Mouse (Mus musculus) left cerebral cortex, adult 2 months (tissue): ENCODE measurements at regions not wholly inside any gene's neighbourhood (a gene's known extent, or its start where the extent isn't known, plus 50 kb on each side); places are given as distances from the start of the nearest gene placed in this dataset.
A peak's percentile ranks its signal among the peaks of the same experiment; 100 is the strongest.

Source experiments
- DNase-seq, 2 experiments: peaks; one replicate each; pipeline ENCODE4 v3.0.0; 2021 to 2022; ENCODE audit warnings: low spot score in 2 of 2, mixed read lengths in 1 of 2; ENCODE audit errors: extremely low spot score in 1 of 2
- H3K27ac ChIP-seq: fragments of 200-600 bp; 2 replicates; pipeline ENCODE4 v1.8.1; 2022
- H3K4me3 ChIP-seq: fragments of 200-600 bp; 2 replicates; pipeline ENCODE4 v1.8.1; 2022
- CTCF ChIP-seq: fragments of 200-600 bp; IDR thresholded peaks from 2 replicates; pipeline ENCODE4 v1.8.1; 2022; ENCODE audit warnings: antibody characterized with exemption, mild to moderate bottlenecking, moderate library complexity
- intact Hi-C: fragments of 180-260 bp; cut with DNase I; formaldehyde crosslinking; loops from one replicate; pipeline ENCODE4 v1.15.1; 2025

DNA sequence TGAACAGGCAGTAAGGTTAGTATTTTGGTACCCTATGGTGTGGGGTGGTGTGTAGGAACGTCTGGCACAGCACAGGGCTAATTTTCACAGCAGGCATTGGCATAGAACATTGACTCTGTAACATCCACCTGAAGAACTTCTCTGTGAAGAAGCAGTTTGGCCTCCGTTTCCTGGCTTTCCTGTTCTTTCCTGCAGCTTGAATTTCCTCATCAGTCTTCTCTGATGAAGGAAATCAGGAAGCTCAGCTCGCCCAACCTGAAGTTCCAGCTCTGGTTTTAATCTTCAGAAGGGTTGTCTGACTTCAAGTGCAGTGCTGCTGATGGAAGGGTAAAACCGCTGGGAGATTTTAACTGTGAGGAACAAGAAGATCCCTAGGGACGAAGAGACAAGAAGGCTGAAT is 131.5 kb upstream of the Arhgap28 start:
- no peak for DNase-seq
- TF ChIP-seq CTCF, result no peak
- intact Hi-C loops, result no loop called here

DNA sequence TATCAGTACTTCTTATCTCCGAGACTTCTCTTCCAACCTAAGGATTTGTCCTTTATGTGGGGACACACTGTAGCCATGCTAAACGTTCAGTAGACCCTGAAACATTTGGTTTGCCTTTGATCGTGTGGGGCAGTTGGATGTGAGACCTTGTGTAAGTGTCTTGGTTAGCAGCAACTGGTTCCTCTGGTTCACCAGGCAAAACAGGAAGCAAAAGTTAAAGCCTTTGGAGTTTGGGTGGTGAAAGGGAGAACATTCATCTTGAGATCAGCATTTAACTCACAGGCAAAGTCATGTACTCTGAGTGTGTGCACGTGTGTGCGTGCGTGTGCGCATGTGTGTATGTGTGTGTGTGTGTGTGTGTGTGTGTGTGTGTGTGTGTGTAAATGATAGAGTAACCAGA is 130.3 kb upstream of the L3mbtl4 start:
- Histone ChIP-seq H3K4me3 (no peak overlapping the region), H3K27ac (no peak overlapping the region)
- intact Hi-C loops, result no loop called here
- DNase-seq, result no peak
- no peak for TF ChIP-seq CTCF

More for the DNA sequence above, 131.5 kb upstream of the Arhgap28 start:
- H3K27ac ChIP-seq, result no peak overlapping the region
- no peak overlapping the region for H3K4me3 ChIP-seq

DNA sequence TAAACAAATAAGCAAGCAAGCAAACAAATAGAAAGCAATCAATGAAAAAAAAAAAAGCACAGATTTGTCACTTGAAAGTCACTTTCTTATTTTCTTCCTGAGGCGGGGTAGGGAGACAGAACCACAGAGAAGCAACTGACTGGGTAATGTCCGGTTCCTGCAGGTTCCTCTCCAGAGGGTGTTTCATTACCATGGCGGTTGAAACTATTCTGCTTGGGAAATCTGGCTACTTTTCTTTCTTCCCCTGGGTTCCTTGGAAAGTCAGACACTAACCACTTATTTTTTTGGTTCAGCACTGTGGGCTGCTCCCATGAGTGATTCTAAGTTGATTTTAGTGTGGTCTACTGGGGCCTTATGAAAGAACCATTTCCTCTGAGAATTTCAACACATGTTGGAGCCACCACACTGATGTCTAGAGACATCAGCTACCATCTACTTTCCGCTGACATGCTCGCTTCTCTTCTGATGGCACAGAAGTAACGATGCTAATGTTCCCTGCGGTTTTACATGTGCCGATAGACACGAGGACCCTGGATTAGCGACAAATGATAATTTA is 124.3 kb upstream of the L3mbtl4 start:
- no peak for DNase-seq
- Histone ChIP-seq H3K27ac (no peak overlapping the region), H3K4me3 (no peak overlapping the region)
- intact Hi-C loops, result no loop called here
- no peak for TF ChIP-seq CTCF

DNA sequence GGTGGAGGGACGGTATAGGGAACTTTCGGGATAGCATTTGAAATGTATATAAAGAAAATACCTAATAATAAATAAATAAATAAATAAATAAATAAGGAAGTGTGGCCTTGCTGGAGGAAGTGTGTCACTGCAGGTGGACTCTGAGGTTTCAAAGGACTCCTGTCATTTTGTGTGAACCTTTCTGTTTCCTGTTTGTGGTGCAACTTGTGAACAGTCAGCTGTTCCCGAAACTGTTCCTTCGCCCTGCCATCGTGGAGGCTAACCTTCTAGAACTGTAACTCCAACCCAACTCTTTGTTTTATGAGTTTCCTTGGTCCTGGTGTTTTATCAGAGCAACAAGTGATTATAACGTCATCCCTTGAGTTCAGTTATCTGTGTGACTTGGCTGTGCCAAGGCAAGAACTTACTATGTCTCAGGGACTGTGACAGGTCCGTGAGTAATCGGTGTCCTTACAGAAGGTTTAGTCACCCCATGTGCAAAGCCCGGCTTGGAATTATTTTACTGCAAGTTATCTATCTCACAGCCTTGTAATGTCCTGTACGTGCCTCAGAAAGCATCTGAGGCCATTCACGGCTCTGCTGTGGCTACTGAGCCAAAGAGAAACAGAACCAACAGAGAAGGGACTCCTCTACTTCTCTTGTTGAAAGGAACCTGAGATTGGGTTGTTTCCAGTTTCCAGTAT is 121.0 kb upstream of the L3mbtl4 start:
- intact Hi-C loops, result no loop called here
- no peak for DNase-seq
- no peak for TF ChIP-seq CTCF
- Histone ChIP-seq H3K27ac (no peak overlapping the region), H3K4me3 (no peak overlapping the region)

DNA sequence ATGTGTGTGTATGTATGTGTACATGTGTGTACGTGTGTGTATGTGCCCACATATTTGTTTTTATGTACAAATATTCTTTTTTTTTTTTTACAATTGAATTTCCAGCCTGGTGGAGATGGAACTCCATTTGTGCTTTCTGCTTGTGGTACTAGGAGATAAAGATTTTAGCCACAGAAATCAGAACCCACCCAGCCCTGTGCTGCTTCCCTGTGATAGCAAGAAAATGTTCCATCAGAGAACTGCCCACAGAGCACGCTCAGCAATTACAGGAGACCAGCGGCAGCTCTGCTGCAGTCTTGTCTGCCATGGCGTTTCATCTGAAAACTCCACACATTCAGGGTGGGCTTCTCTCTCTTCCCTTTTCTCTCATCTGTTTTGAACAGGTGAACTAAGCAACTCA is 118.7 kb upstream of the L3mbtl4 start:
- DNase-seq, result no peak
- Histone ChIP-seq H3K4me3 (no peak overlapping the region), H3K27ac (no peak overlapping the region)
- TF ChIP-seq CTCF, result no peak
- intact Hi-C loops, result no loop called here

DNA sequence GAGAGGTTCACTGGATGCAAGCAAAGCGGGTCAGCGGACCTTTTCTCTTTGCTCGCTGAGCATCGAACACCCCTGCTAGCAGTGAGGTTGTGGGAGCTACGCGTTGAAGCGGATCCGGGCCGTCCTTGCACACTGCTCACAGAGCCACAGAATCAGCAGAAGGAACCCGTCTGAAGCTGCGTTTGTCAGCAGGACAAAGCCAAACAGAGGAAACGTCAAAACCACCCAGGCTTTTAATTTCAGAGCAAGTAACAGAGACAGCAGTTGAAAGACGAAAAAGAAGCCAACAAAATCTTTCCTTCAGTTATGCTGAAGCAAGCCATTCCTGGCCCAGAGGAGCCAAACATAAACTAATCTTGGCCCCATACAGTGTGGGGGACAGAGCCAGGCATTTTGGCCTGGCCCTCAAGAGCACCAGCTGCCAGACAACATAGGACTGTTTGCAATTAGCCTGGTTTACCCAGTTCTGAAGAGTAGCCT is 115.4 kb upstream of the L3mbtl4 start:
- no peak for DNase-seq
- Histone ChIP-seq H3K4me3 (no peak overlapping the region), H3K27ac (no peak overlapping the region)
- no peak for TF ChIP-seq CTCF
- intact Hi-C loops, result no loop called here

DNA sequence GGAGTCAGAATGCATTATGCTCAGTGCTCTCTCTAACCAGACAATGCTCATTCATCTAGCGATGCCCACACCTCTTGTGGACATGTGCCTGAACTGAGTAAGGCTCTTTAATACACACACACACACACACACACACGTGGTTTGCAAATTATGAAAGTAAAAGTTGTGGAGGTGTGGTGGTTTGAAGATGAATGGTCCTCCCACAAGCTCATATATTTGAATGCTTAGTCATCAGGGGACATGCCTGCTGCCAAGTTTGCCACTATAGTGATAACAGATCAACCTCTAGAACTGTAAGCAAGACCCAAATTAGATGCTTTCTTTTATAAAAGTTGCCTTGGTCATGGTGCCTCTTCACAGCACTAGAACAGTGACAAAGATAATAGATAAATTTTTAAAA is 112.5 kb upstream of the L3mbtl4 start:
- no peak for TF ChIP-seq CTCF
- intact Hi-C loops, result no loop called here
- no peak for DNase-seq
- H3K27ac ChIP-seq, result no peak overlapping the region
- no peak overlapping the region for H3K4me3 ChIP-seq

DNA sequence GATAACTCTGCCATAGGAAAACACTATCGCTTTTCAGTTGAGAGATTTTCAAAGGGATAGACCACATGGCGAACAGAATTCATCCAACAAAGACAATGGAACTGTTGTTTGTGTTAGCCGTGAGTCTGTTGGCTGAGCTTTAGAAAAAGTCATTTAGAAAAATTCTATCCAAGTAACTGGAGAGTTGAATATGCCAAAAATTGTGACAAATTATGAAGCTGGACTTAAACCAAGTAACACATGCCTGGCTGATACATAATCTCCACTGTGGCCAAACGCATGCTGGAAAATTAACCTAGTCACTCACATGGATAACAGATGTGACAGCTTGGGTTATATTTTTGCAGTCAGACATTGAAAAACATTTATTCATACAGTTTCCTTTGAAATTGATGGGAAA is 110.1 kb upstream of the L3mbtl4 start:
- H3K4me3 ChIP-seq, result no peak overlapping the region
- intact Hi-C loops, result no loop called here
- no peak for TF ChIP-seq CTCF
- H3K27ac ChIP-seq, result no peak overlapping the region
- no peak for DNase-seq

DNA sequence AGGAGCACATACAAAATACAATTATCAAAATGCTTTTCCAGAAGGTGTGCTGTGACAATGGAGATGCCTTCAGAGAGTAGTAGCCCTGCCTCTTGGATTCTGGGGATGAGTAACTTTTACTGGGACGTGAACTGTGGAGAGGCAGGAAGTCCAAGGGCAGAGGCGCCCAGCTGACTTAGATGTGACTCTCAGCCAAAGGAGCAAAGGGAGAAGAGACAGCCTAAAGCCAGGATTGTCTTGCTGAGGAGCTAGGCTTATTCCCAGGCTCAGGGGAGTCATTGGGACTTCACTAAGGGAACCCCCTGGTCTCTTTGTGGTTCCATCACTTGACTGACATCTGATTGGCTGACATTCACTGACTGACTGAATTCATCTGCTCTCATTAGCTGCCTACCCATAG is 108.9 kb upstream of the L3mbtl4 start:
- H3K27ac ChIP-seq, result no peak overlapping the region
- intact Hi-C loops, result loop anchor here (2.0 kb wide), 1 partner anchor 302 kb away; no protein-coding TSS in a partner anchor
- no peak overlapping the region for H3K4me3 ChIP-seq
- no peak for DNase-seq
- TF ChIP-seq CTCF, result no peak

DNA sequence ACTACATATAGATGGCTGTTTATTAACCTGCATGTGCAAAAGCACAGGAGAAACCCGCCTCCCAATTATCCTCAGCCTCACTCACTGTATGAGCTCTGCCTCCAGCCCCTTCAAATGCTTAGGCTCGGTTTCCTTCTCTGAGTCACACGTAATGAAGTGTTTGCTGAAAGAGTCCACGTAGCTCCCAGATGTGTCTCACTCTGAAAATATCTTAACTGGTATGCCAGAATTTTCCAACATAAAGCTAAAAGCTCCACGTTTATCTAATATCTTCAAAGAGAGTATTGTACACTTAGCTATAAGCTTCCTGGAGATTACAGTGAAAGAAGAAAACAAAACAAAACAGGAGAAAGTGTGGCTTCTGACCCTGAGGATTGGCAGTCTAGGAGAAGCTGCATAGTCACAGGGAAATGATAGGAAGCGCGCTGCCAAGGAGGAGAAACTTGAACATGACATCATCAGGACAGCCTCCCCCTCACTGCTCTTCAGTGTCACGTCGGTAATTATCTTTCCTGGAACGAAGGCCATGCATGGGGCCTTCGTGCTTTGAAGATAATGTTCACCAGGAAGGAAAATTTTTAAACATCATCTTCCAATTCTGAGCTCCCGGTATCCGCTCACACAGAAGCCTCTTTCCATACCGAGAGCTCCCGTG is 108.3 kb upstream of the L3mbtl4 start:
- DNase-seq, result no peak
- no peak overlapping the region for H3K4me3 ChIP-seq
- no peak for TF ChIP-seq CTCF
- intact Hi-C loops, result loop anchor here (2.0 kb wide), 1 partner anchor 302 kb away; no protein-coding TSS in a partner anchor
- no peak overlapping the region for H3K27ac ChIP-seq

DNA sequence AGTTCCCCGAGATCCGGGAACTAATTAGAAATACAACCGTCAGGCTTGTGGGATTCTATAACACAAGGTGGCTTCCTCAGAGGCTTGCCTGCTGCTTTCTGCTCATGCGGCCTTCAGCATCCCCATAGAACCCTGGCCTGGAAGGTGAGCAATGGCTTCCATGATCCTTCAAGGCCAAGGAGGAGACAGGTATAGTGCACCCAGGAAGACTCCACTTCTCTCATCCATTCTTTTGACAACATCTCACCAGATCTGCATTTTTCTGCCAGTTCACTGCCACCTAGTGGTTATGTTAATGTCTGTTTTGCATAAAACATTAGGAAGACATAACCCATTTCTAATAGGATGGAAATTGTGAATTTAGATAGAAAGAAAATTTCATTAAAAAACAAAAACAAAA is 107.2 kb upstream of the L3mbtl4 start:
- H3K4me3 ChIP-seq, result no peak overlapping the region
- H3K27ac ChIP-seq, result no peak overlapping the region
- TF ChIP-seq CTCF, result peak; percentile 73
- DNase-seq, result no peak
- intact Hi-C loops, result loop anchor here (2.0 kb wide), 1 partner anchor 254 kb away; no protein-coding TSS in a partner anchor

DNA sequence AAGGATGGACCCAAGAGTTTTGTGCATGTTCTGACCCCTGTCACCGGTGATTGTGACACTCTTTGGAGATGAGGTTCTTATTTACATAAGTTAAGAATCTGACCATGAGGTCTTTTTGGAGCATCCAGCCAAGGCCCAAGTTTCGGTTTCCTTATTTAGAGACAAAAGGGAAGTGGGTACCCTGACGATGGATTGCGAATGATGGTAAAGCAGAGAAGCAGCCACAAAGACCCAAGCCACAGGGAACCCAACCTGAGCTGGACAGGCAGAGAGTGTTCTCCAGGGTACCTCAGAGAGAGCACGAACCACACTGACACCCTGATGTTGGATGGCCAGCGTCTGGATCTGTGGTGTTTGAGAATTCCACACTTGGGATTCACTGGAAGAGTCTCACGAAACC is 100.8 kb upstream of the L3mbtl4 start:
- intact Hi-C loops, result no loop called here
- no peak for DNase-seq
- no peak overlapping the region for H3K27ac ChIP-seq
- no peak overlapping the region for H3K4me3 ChIP-seq
- TF ChIP-seq CTCF, result no peak
